Mouse (Mus musculus) intestine, embryonic 14.5 days (tissue): ENCODE data around the gene Rgma. TPM values are rescaled to one million over a fixed set of nuclear protein-coding genes. Genes with fewer than 3 reads are reported as not detected.

ENCODE experiments used
- ATAC-seq: fragments of 200-750 bp; cut with Nextera tagmentation; replicated peaks from 2 replicates; pipeline ENCODE4 v1.8.0; 2017; ENCODE audit warnings: low read depth, moderate number of reproducible peaks, moderate TSS enrichment, moderate library complexity; ENCODE audit not compliant: low FRiP score, low TSS enrichment
- DNase-seq: peaks from one replicate; pipeline ENCODE4 v3.0.0-alpha.2; 2018; ENCODE audit warnings: low spot score
- H3K27ac ChIP-seq: fragments of 300-500 bp; sonication (generic); 2 replicates; pipeline ENCODE4 v1.5.1; 2014; ENCODE audit warnings: low read depth, mild to moderate bottlenecking, control low read depth
- H3K27me3 ChIP-seq: fragments of 300-500 bp; sonication (generic); replicated peaks from 2 replicates; pipeline ENCODE4 v1.6.1; 2014; ENCODE audit warnings: low read length, control low read depth; ENCODE audit not compliant: control insufficient read depth, insufficient read depth
- H3K36me3 ChIP-seq: fragments of 300-500 bp; sonication (generic); 2 replicates; pipeline ENCODE4 v1.6.1; 2014; ENCODE audit warnings: low read length, control low read depth; ENCODE audit not compliant: control insufficient read depth, insufficient read depth
- H3K4me1 ChIP-seq: fragments of 300-500 bp; sonication (generic); replicated peaks from 2 replicates; pipeline ENCODE4 v1.6.1; 2014; ENCODE audit warnings: low read length, control low read depth, mixed read lengths; ENCODE audit not compliant: control insufficient read depth, insufficient read depth
- H3K4me2 ChIP-seq: fragments of 300-500 bp; sonication (generic); 2 replicates; pipeline ENCODE4 v1.6.1; 2014; ENCODE audit warnings: low read length
- H3K4me3 ChIP-seq: fragments of 300-500 bp; sonication (generic); 2 replicates; pipeline ENCODE4 v1.5.1; 2014; ENCODE audit warnings: low read depth, low read length, control low read depth, mixed read lengths
- H3K9ac ChIP-seq: fragments of 300-500 bp; sonication (generic); 2 replicates; pipeline ENCODE4 v1.6.1; 2014; ENCODE audit warnings: mild to moderate bottlenecking, low read length
- H3K9me3 ChIP-seq: fragments of 300-500 bp; sonication (generic); 2 replicates; pipeline ENCODE4 v1.6.1; 2016; ENCODE audit warnings: low read length, control low read depth; ENCODE audit not compliant: control insufficient read depth
- WGBS: fragments of 180-500 bp; shearing (Covaris S2); extraction: QIAGEN DNeasy Blood & Tissue Kit; methylation state at CpG from one replicate; pipeline ENCODE4 v1.1.7; 2014; 5-methylcytosine and 5-hydroxymethylcytosine counted together
- polyA plus RNA-seq: library from polyadenylated mRNA; unstranded; fragments of >200 nt; fragmentation: Nextera tagmentation; extraction: Ambion mirVana; gene quantifications from 2 replicates; pipeline ENCODE4 v1.2.1, GENCODE M21; 2014

Gene Rgma
- polyA plus RNA-seq, 1 experiment from 2014 or later = 11.5 TPM

- Histone ChIP-seq H3K9me3 (no peaks in the 10 kb centered on the region), H3K4me3 (no peak overlapping the region), H3K9ac (no peak overlapping the region), H3K36me3 (peaks cover 100% of the 10 kb centered on the region), H3K27me3 (no peaks in the 10 kb centered on the region), H3K4me2 (no peak overlapping the region), H3K4me1 (no peaks in the 10 kb centered on the region), H3K27ac (no peak overlapping the region)
- ATAC-seq (no peak), DNase-seq (no peak)
- WGBS = 95% methylated on average over 4 of the region's 4 CpGs
Observed at GRCm38 (mm10) chr7:73451594-73451993, 76.3 kb downstream of the Rgma start.

DNA sequence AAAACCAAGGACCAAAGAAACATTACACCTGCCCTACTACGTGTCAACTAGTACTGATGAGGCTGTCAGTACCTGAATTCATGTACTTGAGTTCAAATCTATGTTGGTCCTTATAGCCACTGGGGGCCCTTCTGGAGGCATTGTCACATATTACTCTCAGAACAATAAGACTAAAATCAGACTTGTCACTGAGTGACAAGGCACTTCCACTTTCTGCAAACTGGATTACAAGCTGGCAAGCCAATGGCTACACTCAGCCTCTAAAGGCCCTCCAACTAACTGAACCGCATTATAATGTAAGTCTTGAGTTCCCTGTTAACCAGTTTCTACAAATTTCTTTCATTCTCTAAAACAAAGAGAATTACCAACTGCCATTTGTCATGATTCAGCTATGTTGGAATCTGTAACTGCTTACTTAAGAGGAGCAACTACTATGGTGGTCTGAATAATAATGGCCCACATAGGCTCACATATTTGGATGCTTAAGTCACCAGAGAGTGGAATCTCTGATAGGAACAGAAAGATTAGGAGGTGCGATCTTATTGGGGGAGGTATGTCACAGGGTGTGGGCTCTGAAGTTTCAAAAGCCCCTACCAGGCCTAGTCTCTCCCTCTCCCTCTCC is 77.0 kb downstream of the Rgma start:
- no peak overlapping the region for H3K27ac ChIP-seq
- H3K36me3 ChIP-seq = peaks cover 100% of the 10 kb centered on the region
- DNase-seq (no peak), ATAC-seq (no peak)
- H3K4me2 ChIP-seq = no peak overlapping the region
- no peak overlapping the region for H3K4me3 ChIP-seq
- no peaks in the 10 kb centered on the region for H3K27me3 ChIP-seq
- H3K4me1 ChIP-seq = no peaks in the 10 kb centered on the region
- 93% methylated on average over 3 of the region's 3 CpGs for WGBS
- no peaks in the 10 kb centered on the region for H3K9me3 ChIP-seq
- no peak overlapping the region for H3K9ac ChIP-seq

GRCm38 (mm10) chr7:73454113-73454512 is 78.8 kb downstream of the Rgma start:
- Histone ChIP-seq H3K36me3 (peaks cover 100% of the 10 kb centered on the region), H3K27me3 (no peaks in the 10 kb centered on the region), H3K4me3 (no peak overlapping the region), H3K27ac (no peak overlapping the region), H3K4me1 (no peaks in the 10 kb centered on the region), H3K9me3 (no peaks in the 10 kb centered on the region), H3K9ac (no peak overlapping the region), H3K4me2 (no peak overlapping the region)
- 94% methylated on average over 12 of the region's 12 CpGs for WGBS
- ATAC-seq (no peak), DNase-seq (no peak)

DNA sequence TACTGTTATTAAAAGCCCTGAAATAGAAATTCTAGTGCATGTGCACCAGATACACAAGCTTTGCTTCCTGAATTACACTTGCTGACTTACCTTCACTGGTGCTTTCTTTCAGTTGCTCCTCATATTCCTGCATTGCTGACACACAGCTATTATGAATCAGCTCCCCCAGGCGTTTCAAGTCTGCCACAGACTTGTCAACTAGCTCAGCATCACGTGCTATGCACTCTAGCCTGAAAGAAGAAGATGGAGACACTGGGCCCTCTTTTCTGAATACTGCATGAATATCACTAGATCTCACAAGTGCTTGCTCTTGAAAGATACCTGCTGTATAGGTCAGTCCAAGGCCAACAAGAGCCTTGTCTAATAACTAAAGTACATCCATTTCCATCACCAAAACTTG is 88.2 kb downstream of the Rgma start:
- DNase-seq (no peak), ATAC-seq (no peak)
- Histone ChIP-seq H3K4me2 (no peak overlapping the region), H3K27me3 (no peaks in the 10 kb centered on the region), H3K27ac (no peak overlapping the region), H3K4me3 (no peak overlapping the region), H3K36me3 (peaks cover 95% of the 10 kb centered on the region), H3K4me1 (no peaks in the 10 kb centered on the region), H3K9me3 (no peaks in the 10 kb centered on the region), H3K9ac (no peak overlapping the region)
- WGBS = 78% methylated on average over 2 of the region's 2 CpGs

- Histone ChIP-seq H3K27me3 (no peaks in the 10 kb centered on the region), H3K27ac (no peak overlapping the region), H3K4me2 (no peak overlapping the region), H3K9ac (no peak overlapping the region), H3K4me3 (no peak overlapping the region), H3K36me3 (peaks cover 94% of the 10 kb centered on the region), H3K9me3 (no peaks in the 10 kb centered on the region), H3K4me1 (no peaks in the 10 kb centered on the region)
- ATAC-seq (no peak), DNase-seq (no peak)
- 81% methylated on average over 3 of the region's 3 CpGs for WGBS
Observed at GRCm38 (mm10) chr7:73467741-73468140, 92.4 kb downstream of the Rgma start.

Other genes starting within 250 kb of the Rgma start
- 50.5 and 68.2 TPM in 2 replicates for gene Chd2, start 166.3 kb downstream of the Rgma start, polyA plus RNA-seq